Mouse (Mus musculus) megakaryocyte-erythroid progenitor cell, adult 5-6 weeks (primary cell): ENCODE results near the gene 6430571L13Rik. TPM values are rescaled to one million over a fixed set of nuclear protein-coding genes. Genes with fewer than 3 reads are reported as not detected.

Experiments used
- ATAC-seq: replicated peaks from 2 replicates; pipeline ENCODE4 v1.8.0; 2016; ENCODE audit warnings: mild to moderate bottlenecking, inconsistent platforms; ENCODE audit not compliant: severe bottlenecking, poor library complexity, low FRiP score, low TSS enrichment
- total RNA-seq, 2 experiments: library from RNA; stranded (forward) in 1 of 2; stranded (reverse) in 1 of 2; fragments of 200-1000, 215-1000 nt in 1 of 2; fragments of >200 nt in 1 of 2; fragmentation: Nextera tagmentation in 1 of 2; gene quantifications; 2 replicates each; pipeline ENCODE4 v1.2.3; 2014 to 2017

Gene 6430571L13Rik
- total RNA-seq, 2 experiments from 2014 or later = 0.47 TPM; not detected in 1

- ATAC-seq = no peak
Observed at GRCm38 (mm10) chr9:107335046-107335445, 5.4 kb upstream of the 6430571L13Rik start.

GRCm38 (mm10) chr9:107335909-107336308 lies 4.5 kb upstream of the 6430571L13Rik start:
- ATAC-seq = peak; percentile 42; the same call in 1 of the 2 replicates

GRCm38 (mm10) chr9:107336386-107336785 lies 4.0 kb upstream of the 6430571L13Rik start:
- no peak for ATAC-seq

- ATAC-seq = peak; percentile 51
Observed at GRCm38 (mm10) chr9:107338172-107338883, 2.1 kb upstream of the 6430571L13Rik start, which contains the start of gene Hemk1. Gene Hemk1, minus strand, starts transcription at chr9:107338350.

- no peak for ATAC-seq
Observed at GRCm38 (mm10) chr9:107340911-107341645, 676 bp downstream of the 6430571L13Rik start.

GRCm38 (mm10) chr9:107342201-107342709 lies 1.9 kb downstream of the 6430571L13Rik start:
- no peak for ATAC-seq

- no peak for ATAC-seq
Observed at GRCm38 (mm10) chr9:107343146-107343943, 2.9 kb downstream of the 6430571L13Rik start.

- no peak for ATAC-seq
Observed at GRCm38 (mm10) chr9:107344027-107344426, 3.6 kb downstream of the 6430571L13Rik start.

GRCm38 (mm10) chr9:107346081-107346480 lies 5.7 kb downstream of the 6430571L13Rik start:
- no peak for ATAC-seq

- no peak for ATAC-seq
Observed at GRCm38 (mm10) chr9:107347586-107348183, 7.3 kb downstream of the 6430571L13Rik start.

GRCm38 (mm10) chr9:107349321-107349720 lies 8.9 kb downstream of the 6430571L13Rik start:
- ATAC-seq = no peak

- no peak for ATAC-seq
Observed at GRCm38 (mm10) chr9:107354826-107355225, 14.4 kb downstream of the 6430571L13Rik start.

GRCm38 (mm10) chr9:107355870-107356765 lies 15.7 kb downstream of the 6430571L13Rik start:
- peak; percentile 64 for ATAC-seq

- ATAC-seq = peak; percentile 64; the same call in 1 of the 2 replicates
Observed at GRCm38 (mm10) chr9:107357651-107358050, 17.2 kb downstream of the 6430571L13Rik start.

GRCm38 (mm10) chr9:107360989-107361388 lies 20.6 kb downstream of the 6430571L13Rik start:
- no peak for ATAC-seq

GRCm38 (mm10) chr9:107366644-107367043 lies 26.2 kb downstream of the 6430571L13Rik start:
- ATAC-seq = no peak; the same call in 1 of the 2 replicates

- no peak for ATAC-seq
Observed at GRCm38 (mm10) chr9:107368302-107368701, 27.9 kb downstream of the 6430571L13Rik start.
